Mouse (Mus musculus): ENCODE measurements around the gene Cldnd2. TPM values are rescaled to one million over a fixed set of nuclear protein-coding genes. Genes with fewer than 3 reads are reported as not detected.

Gene Cldnd2
- polyA plus RNA-seq, 1 experiment = not detected

GRCm38 (mm10) chr7:43481191-43481590 lies 40.6 kb downstream of the Cldnd2 start:
- Histone ChIP-seq H3K27me3 (ENCODE audit: control insufficient read depth, insufficient read depth, low read length, poor library complexity, severe bottlenecking) (0 out of 2 replicates have a peak, but pooled peaks cover 2% of the 10 kb centered on the region), H3K4me3 (ENCODE audit: low read depth, low read length) (no peak overlapping the region), H3K9ac (ENCODE audit: low read depth, poor library complexity, severe bottlenecking) (no peak overlapping the region), H3K9me3 (replicated peaks; ENCODE audit: control insufficient read depth, insufficient read depth, low read length, poor library complexity, severe bottlenecking) (no peaks in the 10 kb centered on the region), H3K27ac (ENCODE audit: insufficient read depth, low read length) (no peak overlapping the region), H3K36me3 (ENCODE audit: control insufficient read depth, insufficient read depth, low read length, poor library complexity, severe bottlenecking) (no peaks in the 10 kb centered on the region), H3K4me1 (ENCODE audit: control insufficient read depth, insufficient read depth, low read length) (no peaks in the 10 kb centered on the region)
- TF ChIP-seq EP300 (IDR thresholded peaks at IDR 0.05; ENCODE audit: insufficient read depth, low read depth, low read length) (no peak), CTCF (IDR thresholded peaks at IDR 0.05; ENCODE audit: low read depth, low read length) (no peak), POLR2A (IDR thresholded peaks at IDR 0.05; ENCODE audit: insufficient read depth, low read length) (no peak)

GRCm38 (mm10) chr7:43482090-43482716 lies 41.6 kb downstream of the Cldnd2 start:
- Histone ChIP-seq H3K27me3 (ENCODE audit: control insufficient read depth, insufficient read depth, low read length, poor library complexity, severe bottlenecking) (no peaks in the 10 kb centered on the region), H3K27ac (ENCODE audit: insufficient read depth, low read length) (no peak overlapping the region), H3K9me3 (replicated peaks; ENCODE audit: control insufficient read depth, insufficient read depth, low read length, poor library complexity, severe bottlenecking) (no peaks in the 10 kb centered on the region), H3K4me1 (ENCODE audit: control insufficient read depth, insufficient read depth, low read length) (no peaks in the 10 kb centered on the region), H3K4me3 (ENCODE audit: low read depth, low read length) (no peak overlapping the region), H3K9ac (ENCODE audit: low read depth, poor library complexity, severe bottlenecking) (no peak overlapping the region), H3K36me3 (ENCODE audit: control insufficient read depth, insufficient read depth, low read length, poor library complexity, severe bottlenecking) (no peaks in the 10 kb centered on the region)
- TF ChIP-seq POLR2A (IDR thresholded peaks at IDR 0.05; ENCODE audit: insufficient read depth, low read length) (no peak), EP300 (IDR thresholded peaks at IDR 0.05; ENCODE audit: insufficient read depth, low read depth, low read length) (no peak), CTCF (IDR thresholded peaks at IDR 0.05; ENCODE audit: low read depth, low read length) (no peak)

- no peaks in the 10 kb centered on the region for H3K9me3 ChIP-seq (replicated peaks; ENCODE audit: control insufficient read depth, insufficient read depth, low read length, poor library complexity, severe bottlenecking)
These were observed 42.7 kb downstream of the Cldnd2 start for GRCm38 (mm10) chr7:43483236-43483635.

GRCm38 (mm10) chr7:43488646-43489045 lies 48.1 kb downstream of the Cldnd2 start:
- H3K27ac ChIP-seq (ENCODE audit: insufficient read depth, low read length) = no peak overlapping the region
- TF ChIP-seq EP300 (IDR thresholded peaks at IDR 0.05; ENCODE audit: insufficient read depth, low read depth, low read length) (no peak), POLR2A (IDR thresholded peaks at IDR 0.05; ENCODE audit: insufficient read depth, low read length) (no peak), CTCF (IDR thresholded peaks at IDR 0.05; ENCODE audit: low read depth, low read length) (no peak)
- H3K9ac ChIP-seq (ENCODE audit: low read depth, poor library complexity, severe bottlenecking) = no peak overlapping the region
- no peaks in the 10 kb centered on the region for H3K27me3 ChIP-seq (ENCODE audit: control insufficient read depth, insufficient read depth, low read length, poor library complexity, severe bottlenecking)
- no peak overlapping the region for H3K4me3 ChIP-seq (ENCODE audit: low read depth, low read length)
- H3K4me1 ChIP-seq (ENCODE audit: control insufficient read depth, insufficient read depth, low read length) = no peaks in the 10 kb centered on the region
- H3K9me3 ChIP-seq (replicated peaks; ENCODE audit: control insufficient read depth, insufficient read depth, low read length, poor library complexity, severe bottlenecking) = no peaks in the 10 kb centered on the region
- H3K36me3 ChIP-seq (ENCODE audit: control insufficient read depth, insufficient read depth, low read length, poor library complexity, severe bottlenecking) = no peaks in the 10 kb centered on the region

More at GRCm38 (mm10) chr7:43483236-43483635, 42.7 kb downstream of the Cldnd2 start:
- H3K27ac ChIP-seq (ENCODE audit: insufficient read depth, low read length) = no peak overlapping the region
- no peaks in the 10 kb centered on the region for H3K36me3 ChIP-seq (ENCODE audit: control insufficient read depth, insufficient read depth, low read length, poor library complexity, severe bottlenecking)
- H3K9ac ChIP-seq (ENCODE audit: low read depth, poor library complexity, severe bottlenecking) = no peak overlapping the region
- no peaks in the 10 kb centered on the region for H3K4me1 ChIP-seq (ENCODE audit: control insufficient read depth, insufficient read depth, low read length)
- H3K4me3 ChIP-seq (ENCODE audit: low read depth, low read length) = no peak overlapping the region
- H3K27me3 ChIP-seq (ENCODE audit: control insufficient read depth, insufficient read depth, low read length, poor library complexity, severe bottlenecking) = no peaks in the 10 kb centered on the region
- TF ChIP-seq CTCF (IDR thresholded peaks at IDR 0.05; ENCODE audit: low read depth, low read length) (no peak), POLR2A (IDR thresholded peaks at IDR 0.05; ENCODE audit: insufficient read depth, low read length) (no peak), EP300 (IDR thresholded peaks at IDR 0.05; ENCODE audit: insufficient read depth, low read depth, low read length) (no peak)

GRCm38 (mm10) chr7:43489631-43490125 lies 49.1 kb downstream of the Cldnd2 start, which contains the start of gene Iglon5:
Gene Iglon5 (minus strand): TSS chr7:43490075.
- Histone ChIP-seq H3K27me3 (ENCODE audit: control insufficient read depth, insufficient read depth, low read length, poor library complexity, severe bottlenecking) (no peaks in the 10 kb centered on the region), H3K4me3 (ENCODE audit: low read depth, low read length) (peak within 1 kb of the TSS; percentile 49), H3K27ac (ENCODE audit: insufficient read depth, low read length) (no peak within 1 kb of the TSS), H3K4me1 (ENCODE audit: control insufficient read depth, insufficient read depth, low read length) (no peaks in the 10 kb centered on the region), H3K9ac (ENCODE audit: low read depth, poor library complexity, severe bottlenecking) (peak within 1 kb of the TSS; percentile 31), H3K36me3 (ENCODE audit: control insufficient read depth, insufficient read depth, low read length, poor library complexity, severe bottlenecking) (no peaks in the 10 kb centered on the region), H3K9me3 (replicated peaks; ENCODE audit: control insufficient read depth, insufficient read depth, low read length, poor library complexity, severe bottlenecking) (no peaks in the 10 kb centered on the region)
- no peak for TF ChIP-seq EP300 (IDR thresholded peaks at IDR 0.05; ENCODE audit: insufficient read depth, low read depth, low read length)
- no peak for TF ChIP-seq CTCF (IDR thresholded peaks at IDR 0.05; ENCODE audit: low read depth, low read length)
- no peak for TF ChIP-seq POLR2A (IDR thresholded peaks at IDR 0.05; ENCODE audit: insufficient read depth, low read length)

- H3K4me1 ChIP-seq (ENCODE audit: control insufficient read depth, insufficient read depth, low read length) = no peaks in the 10 kb centered on the region
- TF ChIP-seq EP300 (IDR thresholded peaks at IDR 0.05; ENCODE audit: insufficient read depth, low read depth, low read length) (no peak), CTCF (IDR thresholded peaks at IDR 0.05; ENCODE audit: low read depth, low read length) (no peak), POLR2A (IDR thresholded peaks at IDR 0.05; ENCODE audit: insufficient read depth, low read length) (no peak)
- no peaks in the 10 kb centered on the region for H3K9me3 ChIP-seq (replicated peaks; ENCODE audit: control insufficient read depth, insufficient read depth, low read length, poor library complexity, severe bottlenecking)
- H3K27ac ChIP-seq (ENCODE audit: insufficient read depth, low read length) = no peak overlapping the region
- peak overlapping the region; percentile 49 for H3K4me3 ChIP-seq (ENCODE audit: low read depth, low read length)
- H3K36me3 ChIP-seq (ENCODE audit: control insufficient read depth, insufficient read depth, low read length, poor library complexity, severe bottlenecking) = no peaks in the 10 kb centered on the region
- peak overlapping the region; percentile 31 for H3K9ac ChIP-seq (ENCODE audit: low read depth, poor library complexity, severe bottlenecking)
- no peaks in the 10 kb centered on the region for H3K27me3 ChIP-seq (ENCODE audit: control insufficient read depth, insufficient read depth, low read length, poor library complexity, severe bottlenecking)
These were observed 49.6 kb downstream of the Cldnd2 start for GRCm38 (mm10) chr7:43490182-43490584.

Measured in ES-Bruce4 (cell line).